Mouse (Mus musculus) lung, adult 2 months (tissue): ENCODE measurements around the gene Klrd1.

Experiments used
- CTCF ChIP-seq: fragments of 200-500 bp; IDR thresholded peaks from 2 replicates; pipeline ENCODE4 v1.5.1; 2011; ENCODE audit warnings: mild to moderate bottlenecking, low read length, control low read depth; ENCODE audit not compliant: insufficient read depth
- POLR2A ChIP-seq: fragments of 200-500 bp; IDR thresholded peaks from 2 replicates; pipeline ENCODE4 v1.6.1; 2011; ENCODE audit warnings: low read depth, mild to moderate bottlenecking, control low read depth, low read length, borderline replicate concordance; ENCODE audit errors: extremely low read depth

DNA sequence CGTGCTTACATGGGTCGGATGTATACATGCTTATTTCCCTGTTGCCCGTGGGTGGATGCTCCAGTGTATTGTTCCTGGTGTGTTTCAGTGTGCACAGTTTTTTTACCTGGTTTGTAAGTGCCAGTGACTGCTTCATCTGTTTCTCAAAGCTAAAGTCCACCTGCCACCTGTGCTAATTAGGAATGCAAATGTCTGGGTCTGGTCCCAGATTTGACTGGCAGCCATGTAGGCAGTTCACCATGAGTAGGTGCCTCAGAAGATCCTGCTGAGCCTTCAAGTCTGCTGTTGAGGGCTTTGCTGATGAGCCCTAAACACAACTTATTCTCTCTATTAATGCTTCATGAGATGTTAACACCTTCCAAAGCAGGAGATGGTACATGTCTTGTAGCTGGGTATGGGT is 49.0 kb upstream of the Klrd1 start:
- TF ChIP-seq CTCF = no peak
- no peak for TF ChIP-seq POLR2A
